Mouse (Mus musculus) embryo, embryonic 10.5 days (tissue): ENCODE data around the gene Slc12a9.

Experiments
- DNase-seq: peaks from one replicate; pipeline ENCODE4 v3.0.0-alpha.2; 2015; ENCODE audit warnings: low spot score

Gene Slc12a9

DNA sequence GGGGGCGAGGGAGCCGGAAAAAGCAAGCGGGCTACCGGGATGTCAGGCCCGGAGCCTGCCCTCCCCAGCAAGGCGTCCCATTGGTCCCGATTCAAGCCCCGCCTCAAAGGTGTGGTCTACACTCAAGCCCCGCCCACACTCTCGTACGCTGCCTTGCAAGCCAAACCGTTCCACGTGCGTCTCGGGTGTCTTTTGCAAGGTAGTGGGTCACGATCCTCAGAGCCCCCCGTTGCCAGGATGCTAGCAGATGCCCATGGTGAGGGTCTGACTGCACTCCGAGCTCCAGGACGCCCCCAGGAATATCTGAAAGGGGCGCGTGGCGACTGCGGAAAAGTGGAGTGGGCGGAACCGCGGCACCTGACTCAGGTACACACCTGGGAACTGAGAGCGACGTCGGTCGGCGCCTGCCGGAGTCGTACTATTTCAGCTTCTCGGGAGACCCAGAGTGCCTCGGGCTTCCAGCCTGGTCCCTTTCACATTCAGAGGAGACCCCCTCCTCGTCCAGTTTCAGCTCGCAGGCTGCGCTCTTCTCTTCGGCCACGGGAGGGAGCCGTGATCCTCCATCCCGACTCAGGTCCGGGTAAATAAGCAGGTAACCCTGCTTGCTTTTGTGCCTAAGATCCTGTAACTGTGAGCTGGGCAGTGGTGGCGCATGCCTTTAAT lies at the start of gene Slc12a9:
Gene Slc12a9 (minus strand): TSS at position 86 of the 663 bp plus-strand sequence.
- peak; percentile 98 for DNase-seq

- peak; percentile 83 for DNase-seq
These were observed 47.8 kb upstream of the Slc12a9 start for GRCm38 (mm10) chr5:137381152-137381551.

DNA sequence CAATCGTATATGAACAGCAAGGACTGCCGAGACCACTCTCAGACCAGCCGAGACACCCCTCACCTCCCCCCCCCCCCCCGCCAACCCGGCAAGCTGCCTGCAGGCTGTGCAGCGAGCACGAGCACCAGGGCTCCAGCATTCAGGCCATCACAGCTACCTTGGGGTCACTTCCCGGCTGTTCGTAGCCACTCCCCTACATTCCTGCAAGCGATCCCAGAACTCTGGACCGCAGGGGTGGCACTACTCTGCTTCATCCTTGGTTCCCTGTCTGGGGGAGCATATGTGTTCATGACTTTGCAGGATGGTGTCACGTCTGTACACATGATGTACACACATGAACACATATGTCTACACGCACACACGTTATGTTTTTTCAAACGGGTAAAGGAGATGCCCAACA lies 44.2 kb upstream of the Slc12a9 start:
- peak; percentile 39 for DNase-seq

GRCm38 (mm10) chr5:137377176-137377575 lies 43.8 kb upstream of the Slc12a9 start:
- peak; percentile 37 for DNase-seq

GRCm38 (mm10) chr5:137376722-137377121 lies 43.3 kb upstream of the Slc12a9 start:
- peak; percentile 49 for DNase-seq

- DNase-seq = peak; percentile 72
These were observed 42.8 kb upstream of the Slc12a9 start for GRCm38 (mm10) chr5:137376198-137376597.

DNA sequence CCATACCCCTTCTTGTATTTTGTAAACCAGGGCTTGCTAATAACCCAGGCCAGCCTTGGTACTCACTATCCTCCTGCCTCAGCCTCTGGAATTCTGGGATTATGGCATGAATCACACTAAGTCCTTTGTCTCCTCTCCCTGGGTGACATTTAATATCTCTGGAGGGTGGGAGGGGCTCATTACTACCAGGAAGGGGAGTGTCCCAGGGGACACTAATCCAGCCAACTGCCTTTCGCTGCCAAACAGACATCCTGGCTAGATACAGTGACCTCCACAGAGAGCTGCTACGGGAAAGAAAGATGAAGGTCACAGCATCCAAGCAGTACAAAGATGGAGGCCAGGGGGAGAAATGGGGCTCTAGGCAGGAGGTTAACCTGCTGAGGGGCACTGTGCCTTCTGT lies 42.2 kb upstream of the Slc12a9 start:
- peak; percentile 42 for DNase-seq

GRCm38 (mm10) chr5:137374521-137375080 lies 41.2 kb upstream of the Slc12a9 start:
- no peak for DNase-seq

- DNase-seq = no peak
These were observed 40.1 kb upstream of the Slc12a9 start for GRCm38 (mm10) chr5:137373371-137373950.

- no peak for DNase-seq
These were observed 36.3 kb upstream of the Slc12a9 start for GRCm38 (mm10) chr5:137369665-137370064.

DNA sequence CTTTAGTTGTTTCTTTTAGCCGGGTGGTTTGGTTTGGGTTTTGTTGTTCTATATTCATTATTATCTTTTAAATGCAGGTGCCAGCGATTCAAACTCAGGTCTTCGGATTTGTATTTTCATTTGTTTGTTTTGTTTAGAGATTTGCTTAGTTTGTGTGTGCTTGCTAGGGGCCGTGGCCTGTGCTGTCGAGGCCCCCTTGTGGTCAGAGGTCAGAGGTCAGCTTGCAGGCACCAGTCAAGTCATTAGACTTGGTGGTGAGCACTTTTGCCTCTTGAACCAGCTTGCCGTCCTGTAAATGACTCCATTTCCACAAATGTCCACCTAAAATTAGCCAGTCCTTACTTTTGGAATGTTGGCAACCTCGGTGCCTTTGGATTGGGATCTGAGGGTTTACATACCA lies 25.0 kb upstream of the Slc12a9 start:
- DNase-seq = peak; percentile 45

GRCm38 (mm10) chr5:137354091-137354490 lies 20.7 kb upstream of the Slc12a9 start:
- DNase-seq = no peak

GRCm38 (mm10) chr5:137352011-137352975 lies 18.9 kb upstream of the Slc12a9 start:
- DNase-seq = no peak

DNA sequence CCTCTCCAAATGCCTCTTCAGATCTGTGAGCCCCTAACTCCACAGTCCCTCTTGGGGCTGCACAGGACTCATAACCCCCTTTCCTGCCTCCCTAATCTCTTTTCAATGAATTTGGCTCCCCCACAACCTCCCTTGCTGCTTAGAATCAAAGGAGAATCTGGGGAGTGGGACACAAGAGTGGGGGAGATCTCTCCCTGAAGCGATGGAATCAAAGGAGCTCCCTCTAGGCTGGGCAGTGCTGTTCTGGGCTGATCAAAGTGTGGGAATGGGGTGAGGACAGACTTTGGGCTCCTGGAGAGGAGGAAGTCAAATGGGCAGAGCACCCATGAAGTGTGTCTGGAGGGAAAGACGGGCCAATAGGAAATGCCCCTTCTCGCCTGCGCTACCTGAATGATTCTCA lies 18.0 kb upstream of the Slc12a9 start:
- DNase-seq = no peak

DNA sequence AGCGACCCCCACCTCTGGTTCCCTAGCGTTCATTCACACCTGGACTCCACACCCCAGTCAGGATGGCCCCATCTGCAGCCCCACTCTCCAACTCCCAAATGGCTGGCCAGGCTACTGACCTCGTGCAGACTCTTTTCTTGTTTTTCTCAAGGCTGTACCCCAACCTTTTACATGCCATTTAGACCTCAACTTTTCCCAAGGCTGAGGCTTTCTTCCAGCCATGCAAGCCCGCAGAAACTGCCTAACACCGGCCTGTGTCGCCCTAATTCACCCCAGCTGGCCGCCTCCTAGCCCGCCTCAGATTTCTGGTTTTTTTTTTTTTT lies 17.6 kb upstream of the Slc12a9 start:
- peak; percentile 54 for DNase-seq

DNA sequence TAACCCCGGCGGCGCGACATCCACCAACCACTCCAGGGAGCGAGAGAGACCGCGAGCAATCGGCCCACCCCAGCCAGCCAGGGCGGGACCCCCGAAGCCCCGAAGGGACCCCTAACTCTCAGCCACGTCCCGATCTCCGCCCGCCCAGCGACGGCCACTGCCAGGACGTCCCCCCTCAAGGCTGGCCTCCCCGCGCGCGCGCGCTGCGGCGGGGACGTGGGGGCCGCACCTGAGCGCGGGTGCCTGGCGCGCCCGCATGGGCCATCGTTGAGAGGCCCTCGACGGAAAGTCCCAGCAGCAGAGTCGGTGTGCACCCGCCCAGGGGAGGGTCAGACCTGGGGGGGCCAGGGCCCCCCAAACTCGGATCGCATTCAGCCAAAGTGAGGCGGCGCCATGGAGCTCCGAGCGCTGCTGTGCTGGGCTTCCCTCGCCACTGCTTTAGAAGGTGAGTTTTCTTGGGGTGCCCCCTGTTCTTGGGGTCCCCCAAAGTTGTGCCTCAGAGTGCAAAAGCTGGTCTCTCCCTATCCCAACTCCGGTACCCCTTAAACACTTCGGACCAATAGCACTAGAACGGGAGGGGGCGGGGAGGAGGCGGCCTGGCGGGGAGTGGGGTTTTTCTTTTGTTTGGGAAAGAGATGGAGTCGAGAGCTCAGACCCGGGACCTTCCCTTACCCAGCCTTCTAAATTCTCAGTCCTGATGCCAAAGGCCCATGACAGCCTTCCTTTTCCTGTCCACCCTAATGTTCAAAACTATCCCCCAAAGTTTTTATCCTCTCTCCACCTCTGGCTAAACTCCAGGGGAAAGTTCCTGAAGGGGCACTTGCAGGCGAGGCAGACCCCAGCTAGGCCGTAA lies 17.0 kb upstream of the Slc12a9 start:
- DNase-seq = peak; percentile 54

DNA sequence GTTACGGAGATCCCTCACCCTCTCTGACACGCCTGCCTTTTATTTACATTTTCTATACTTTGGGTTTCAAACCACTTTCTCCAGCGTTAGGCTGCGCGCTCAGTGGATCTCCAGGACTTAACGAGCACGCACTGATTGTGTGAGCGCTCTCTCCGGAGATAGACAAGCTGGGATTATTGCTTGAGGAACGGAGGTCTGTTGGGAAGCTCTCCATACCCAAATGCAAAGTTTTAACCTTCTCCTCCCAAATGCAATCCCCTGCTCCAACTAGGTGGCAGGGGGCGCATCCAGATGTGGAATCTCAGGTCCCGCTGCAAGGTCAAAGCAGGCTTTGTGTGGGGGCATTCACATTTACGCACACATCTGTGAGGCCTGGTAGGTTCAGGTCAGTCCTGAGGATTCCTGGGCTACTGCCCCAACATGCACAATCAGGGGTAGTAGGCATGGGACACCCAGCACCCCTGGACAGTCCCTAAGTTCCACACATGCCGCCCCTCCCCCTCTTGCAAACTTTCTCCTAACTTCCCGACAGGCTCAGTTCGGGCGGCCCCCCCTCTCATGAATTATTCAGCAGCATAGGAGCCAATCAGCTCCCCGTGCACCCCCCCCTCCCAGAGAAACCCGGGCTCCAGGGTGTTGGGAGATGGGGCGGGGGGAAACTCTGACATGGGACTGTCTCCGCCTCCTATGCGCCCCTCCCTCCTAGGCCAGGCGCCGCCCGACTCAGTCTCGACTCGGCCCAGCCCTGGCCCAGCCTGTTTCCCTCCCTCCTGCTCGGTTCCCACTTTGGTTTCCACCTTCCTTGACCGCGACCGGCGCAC lies 16.2 kb upstream of the Slc12a9 start, which contains the start of gene Ephb4:
Gene Ephb4 (plus strand): TSS at position 726 of the 821 bp plus-strand sequence.
- DNase-seq = peak; percentile 98

DNA sequence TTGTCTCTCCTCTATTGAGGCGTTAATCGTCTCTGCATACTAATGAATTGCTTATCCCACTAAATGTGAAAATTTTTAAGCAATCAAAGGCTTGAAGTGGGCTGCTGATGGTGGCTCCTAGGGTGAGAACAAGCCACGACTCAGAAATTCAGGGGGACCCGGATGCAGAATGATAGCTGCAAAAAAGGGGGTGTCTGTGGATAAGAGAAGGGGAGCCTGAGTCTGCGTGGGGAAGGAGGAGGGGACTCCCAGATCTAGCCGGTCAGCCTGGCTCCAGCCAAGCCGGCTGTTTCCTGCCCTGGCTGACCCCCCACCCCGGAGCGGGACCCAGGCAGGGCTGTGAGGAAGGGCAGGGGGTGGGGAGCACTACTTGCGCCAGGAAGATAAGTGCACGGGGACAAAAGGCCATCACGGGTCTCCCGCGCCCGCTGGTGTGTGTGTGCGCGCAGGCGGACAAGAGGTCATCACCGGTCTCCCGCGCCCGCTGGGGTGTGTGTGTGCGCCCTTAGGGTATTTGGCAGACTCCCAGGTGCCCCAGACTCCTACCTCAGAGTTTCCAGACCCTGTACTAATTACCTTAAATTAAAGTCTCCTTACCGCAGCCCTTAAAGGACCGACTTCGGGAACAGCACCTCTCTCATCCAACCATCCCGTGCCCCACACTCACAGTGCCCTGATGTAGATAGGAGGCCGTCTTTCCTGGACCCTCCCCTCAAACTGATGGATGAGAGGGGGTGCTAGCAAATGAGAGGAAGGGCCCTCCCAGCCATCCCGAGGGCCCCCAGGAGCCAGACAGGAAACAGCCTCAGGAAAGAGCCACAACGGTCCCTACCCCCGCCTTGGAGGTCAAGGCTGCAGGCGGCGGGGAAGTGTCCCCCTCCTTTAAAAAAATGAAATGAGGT lies 15.3 kb upstream of the Slc12a9 start:
- peak; percentile 74 for DNase-seq

- DNase-seq = peak; percentile 33
These were observed 14.5 kb upstream of the Slc12a9 start for GRCm38 (mm10) chr5:137347856-137348255.

DNA sequence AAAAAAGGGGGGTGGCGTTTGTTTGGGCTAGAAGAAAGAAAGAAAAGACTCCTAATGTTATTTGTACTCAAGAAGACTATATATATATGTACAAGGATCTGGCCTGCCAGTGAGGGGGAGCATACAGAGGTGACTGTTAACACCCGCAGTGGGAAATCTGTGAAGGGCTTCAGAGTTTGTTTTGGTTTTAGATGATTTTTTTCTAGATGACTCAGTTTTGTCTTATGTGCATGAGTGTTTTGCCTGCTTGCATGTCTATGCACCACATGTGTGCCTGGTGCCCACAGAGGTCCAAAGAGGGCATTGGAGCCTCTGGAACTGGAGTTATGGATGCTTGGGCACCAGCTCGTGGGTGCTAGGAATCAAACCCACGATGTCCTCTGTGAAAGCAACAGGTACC lies 13.6 kb upstream of the Slc12a9 start:
- no peak for DNase-seq
